Mouse (Mus musculus): ENCODE results near the gene Tmem143. TPM values are rescaled to one million over a fixed set of nuclear protein-coding genes. Genes with fewer than 3 reads are reported as not detected.
A peak's percentile ranks its signal among the peaks of the same experiment; 100 is the strongest.

Tmem143 gene
- polyA plus RNA-seq, 1 experiment from 2014 or later: 5.6 TPM

- Histone ChIP-seq H3K27me3 (ENCODE audit: control insufficient read depth, insufficient read depth, low read depth, low read length) (no peaks in the 10 kb centered on the region), H3K4me3 (ENCODE audit: low read length) (no peak overlapping the region), H3K27ac (ENCODE audit: low read length) (no peak overlapping the region), H3K36me3 (ENCODE audit: control insufficient read depth, insufficient read depth, low read length) (no peaks in the 10 kb centered on the region), H3K4me2 (ENCODE audit: low read depth, low read length) (no peak overlapping the region), H3K4me1 (replicated peaks; ENCODE audit: control insufficient read depth, insufficient read depth, low read length) (peaks cover 2% of the 10 kb centered on the region; the same call in 1 of the 2 replicates), H3K9ac (ENCODE audit: low read length) (no peak overlapping the region), H3K9me3 (ENCODE audit: control insufficient read depth, low read length) (no peaks in the 10 kb centered on the region)
- 60% methylated on average over 12 of the region's 12 CpGs for WGBS
- no peak for ATAC-seq (ENCODE audit: low read depth)
These were observed 5.8 kb downstream of the Tmem143 start for GRCm38 (mm10) chr7:45902481-45903002.

GRCm38 (mm10) chr7:45906622-45907021 is 9.9 kb downstream of the Tmem143 start:
- no peaks in the 10 kb centered on the region for H3K9me3 ChIP-seq (ENCODE audit: control insufficient read depth, low read length)
- no peak for ATAC-seq (ENCODE audit: low read depth)

GRCm38 (mm10) chr7:45908384-45908783 is 11.6 kb downstream of the Tmem143 start:
- no peak overlapping the region for H3K4me3 ChIP-seq (ENCODE audit: low read length)
- no peak overlapping the region for H3K27ac ChIP-seq (ENCODE audit: low read length)
- H3K36me3 ChIP-seq (ENCODE audit: control insufficient read depth, insufficient read depth, low read length): peaks cover 4% of the 10 kb centered on the region
- no peaks in the 10 kb centered on the region for H3K4me1 ChIP-seq (replicated peaks; ENCODE audit: control insufficient read depth, insufficient read depth, low read length)
- no peak overlapping the region for H3K4me2 ChIP-seq (ENCODE audit: low read depth, low read length)
- no peaks in the 10 kb centered on the region for H3K27me3 ChIP-seq (ENCODE audit: control insufficient read depth, insufficient read depth, low read depth, low read length)
- ATAC-seq (ENCODE audit: low read depth): no peak
- no peak overlapping the region for H3K9ac ChIP-seq (ENCODE audit: low read length)
- H3K9me3 ChIP-seq (ENCODE audit: control insufficient read depth, low read length): no peaks in the 10 kb centered on the region

More at GRCm38 (mm10) chr7:45906622-45907021, 9.9 kb downstream of the Tmem143 start:
- Histone ChIP-seq H3K4me2 (ENCODE audit: low read depth, low read length) (no peak overlapping the region), H3K36me3 (ENCODE audit: control insufficient read depth, insufficient read depth, low read length) (peaks cover 4% of the 10 kb centered on the region), H3K4me1 (replicated peaks; ENCODE audit: control insufficient read depth, insufficient read depth, low read length) (no peaks in the 10 kb centered on the region), H3K27ac (ENCODE audit: low read length) (no peak overlapping the region), H3K27me3 (ENCODE audit: control insufficient read depth, insufficient read depth, low read depth, low read length) (no peaks in the 10 kb centered on the region), H3K4me3 (ENCODE audit: low read length) (no peak overlapping the region), H3K9ac (ENCODE audit: low read length) (no peak overlapping the region)
- 83% methylated on average over 9 of the region's 9 CpGs for WGBS

- no peaks in the 10 kb centered on the region for H3K9me3 ChIP-seq (ENCODE audit: control insufficient read depth, low read length)
- no peaks in the 10 kb centered on the region for H3K27me3 ChIP-seq (ENCODE audit: control insufficient read depth, insufficient read depth, low read depth, low read length)
- H3K4me1 ChIP-seq (replicated peaks; ENCODE audit: control insufficient read depth, insufficient read depth, low read length): no peaks in the 10 kb centered on the region
- H3K27ac ChIP-seq (ENCODE audit: low read length): no peak overlapping the region
- H3K4me3 ChIP-seq (ENCODE audit: low read length): no peak overlapping the region
- no peak for ATAC-seq (ENCODE audit: low read depth)
- no peak overlapping the region for H3K4me2 ChIP-seq (ENCODE audit: low read depth, low read length)
- 90% methylated on average over 16 of the region's 16 CpGs for WGBS
- peaks cover 4% of the 10 kb centered on the region for H3K36me3 ChIP-seq (ENCODE audit: control insufficient read depth, insufficient read depth, low read length)
- H3K9ac ChIP-seq (ENCODE audit: low read length): no peak overlapping the region
These were observed 12.4 kb downstream of the Tmem143 start for GRCm38 (mm10) chr7:45909145-45909544.

DNA sequence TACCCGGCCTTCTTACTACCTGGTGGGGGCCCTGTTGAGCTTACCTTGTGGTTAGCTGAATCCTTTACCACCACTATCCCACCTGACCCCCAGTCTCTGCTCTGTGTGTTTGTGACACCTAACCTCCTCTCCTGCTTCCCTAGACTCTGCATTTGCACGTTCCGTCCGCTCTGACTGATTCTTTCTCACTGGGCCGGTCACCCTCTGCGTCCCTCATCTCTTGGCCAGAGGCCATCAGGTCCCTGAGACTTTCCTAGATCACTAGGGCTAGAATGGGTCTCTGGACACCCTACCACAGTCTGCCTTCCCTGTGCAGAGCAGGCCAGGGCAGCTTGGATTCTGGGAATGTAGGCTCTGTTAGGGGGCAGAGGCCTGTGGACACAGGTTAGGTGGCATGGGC is 17.3 kb downstream of the Tmem143 start:
- H3K9me3 ChIP-seq (ENCODE audit: control insufficient read depth, low read length): no peaks in the 10 kb centered on the region
- H3K27ac ChIP-seq (ENCODE audit: low read length): no peak overlapping the region
- WGBS: 76% methylated on average over 6 of the region's 6 CpGs
- no peak overlapping the region for H3K4me2 ChIP-seq (ENCODE audit: low read depth, low read length)
- no peaks in the 10 kb centered on the region for H3K27me3 ChIP-seq (ENCODE audit: control insufficient read depth, insufficient read depth, low read depth, low read length)
- ATAC-seq (ENCODE audit: low read depth): no peak
- H3K36me3 ChIP-seq (ENCODE audit: control insufficient read depth, insufficient read depth, low read length): peaks cover 4% of the 10 kb centered on the region
- no peak overlapping the region for H3K9ac ChIP-seq (ENCODE audit: low read length)
- H3K4me1 ChIP-seq (replicated peaks; ENCODE audit: control insufficient read depth, insufficient read depth, low read length): peaks cover 25% of the 10 kb centered on the region
- no peak overlapping the region for H3K4me3 ChIP-seq (ENCODE audit: low read length)

DNA sequence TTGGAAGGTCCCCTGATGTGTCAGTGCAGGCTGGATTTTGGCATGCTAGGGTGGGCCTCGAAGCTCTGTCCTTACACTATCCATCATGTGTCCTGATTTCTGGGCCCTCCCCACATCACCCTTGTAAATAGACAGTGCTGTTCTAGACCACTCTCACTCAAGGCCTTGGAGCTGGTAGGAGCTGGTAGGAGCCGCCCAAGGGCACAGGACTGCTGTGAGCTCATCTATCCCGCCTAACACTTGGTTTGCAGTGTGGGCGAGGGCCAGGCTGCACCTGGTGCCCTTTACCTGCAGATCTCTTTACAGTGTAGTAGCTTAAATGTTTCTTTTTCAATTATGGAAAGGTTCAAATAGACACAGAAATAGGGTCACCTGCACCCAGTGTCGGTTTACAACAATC is 18.3 kb downstream of the Tmem143 start:
- Histone ChIP-seq H3K4me2 (ENCODE audit: low read depth, low read length) (no peak overlapping the region), H3K36me3 (ENCODE audit: control insufficient read depth, insufficient read depth, low read length) (peaks cover under 1% of the 10 kb centered on the region), H3K27me3 (ENCODE audit: control insufficient read depth, insufficient read depth, low read depth, low read length) (no peaks in the 10 kb centered on the region), H3K27ac (ENCODE audit: low read length) (no peak overlapping the region), H3K9ac (ENCODE audit: low read length) (no peak overlapping the region), H3K4me3 (ENCODE audit: low read length) (no peak overlapping the region), H3K9me3 (ENCODE audit: control insufficient read depth, low read length) (no peaks in the 10 kb centered on the region), H3K4me1 (replicated peaks; ENCODE audit: control insufficient read depth, insufficient read depth, low read length) (peaks cover 32% of the 10 kb centered on the region)
- WGBS: 82% methylated on average over 5 of the region's 5 CpGs
- ATAC-seq (ENCODE audit: low read depth): no peak

DNA sequence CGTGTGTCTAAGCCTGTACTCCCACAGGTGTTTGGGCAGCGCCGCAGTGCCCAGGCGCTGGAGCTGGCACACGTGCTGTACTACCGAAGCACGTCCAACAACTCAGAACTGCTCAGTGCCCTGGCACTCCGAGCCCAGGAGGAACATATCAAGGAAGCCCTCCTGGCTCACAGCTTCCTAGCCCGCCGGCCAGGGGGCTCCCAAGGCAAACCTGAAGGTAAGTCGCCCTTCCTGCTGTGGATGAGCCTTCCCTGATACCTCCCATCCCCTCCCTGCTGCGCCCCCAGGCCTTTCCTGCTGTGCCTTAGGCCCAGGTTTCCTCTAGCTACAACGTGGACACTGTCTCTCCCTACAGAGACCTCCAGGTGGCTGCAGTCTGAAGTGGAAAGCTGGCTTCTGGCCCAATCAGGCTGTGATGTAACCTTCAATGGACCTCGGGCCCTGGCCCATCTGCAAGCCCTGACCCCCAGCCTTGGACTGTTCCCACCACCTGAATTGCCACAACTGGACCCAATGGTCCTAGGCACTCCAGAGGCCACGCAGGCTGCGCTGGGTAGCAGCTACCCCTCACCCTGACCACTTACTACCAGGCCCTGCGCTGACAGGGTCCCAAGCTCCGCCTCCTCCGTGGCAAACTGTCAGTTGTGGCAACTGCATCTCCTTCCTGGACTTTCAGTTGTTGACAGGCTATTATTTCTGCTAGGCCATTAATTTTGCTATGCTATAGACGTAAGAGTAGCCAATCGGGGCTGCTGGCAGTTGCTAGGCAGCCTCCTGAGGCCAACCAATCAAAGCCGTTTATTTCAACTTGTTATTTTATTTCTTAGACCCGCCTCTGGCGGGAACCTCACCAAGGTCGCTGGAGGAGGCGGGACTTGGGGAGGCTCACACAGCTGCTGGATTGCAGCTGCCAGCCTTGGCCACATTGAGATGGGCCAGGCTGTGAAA is 19.6 kb downstream of the Tmem143 start:
- Histone ChIP-seq H3K4me1 (replicated peaks; ENCODE audit: control insufficient read depth, insufficient read depth, low read length) (peaks cover 35% of the 10 kb centered on the region), H3K36me3 (ENCODE audit: control insufficient read depth, insufficient read depth, low read length) (no peaks in the 10 kb centered on the region; the same call in 1 of the 2 replicates), H3K9ac (ENCODE audit: low read length) (peak overlapping the region; percentile 69), H3K9me3 (ENCODE audit: control insufficient read depth, low read length) (no peaks in the 10 kb centered on the region), H3K4me2 (ENCODE audit: low read depth, low read length) (peak overlapping the region; percentile 62), H3K4me3 (ENCODE audit: low read length) (peak overlapping the region; percentile 44), H3K27ac (ENCODE audit: low read length) (peak overlapping the region; percentile 88), H3K27me3 (ENCODE audit: control insufficient read depth, insufficient read depth, low read depth, low read length) (no peaks in the 10 kb centered on the region)
- ATAC-seq (ENCODE audit: low read depth): peak; percentile 89
- WGBS: 28% methylated on average over 26 of the region's 26 CpGs

- no peaks in the 10 kb centered on the region for H3K9me3 ChIP-seq (ENCODE audit: control insufficient read depth, low read length)
- H3K4me2 ChIP-seq (ENCODE audit: low read depth, low read length): peak overlapping the region; percentile 62
- no peaks in the 10 kb centered on the region for H3K27me3 ChIP-seq (ENCODE audit: control insufficient read depth, insufficient read depth, low read depth, low read length)
- 0 out of 2 replicates have a peak, but pooled peaks have one; percentile 3 for ATAC-seq (ENCODE audit: low read depth)
- no peaks in the 10 kb centered on the region; the same call in 1 of the 2 replicates for H3K36me3 ChIP-seq (ENCODE audit: control insufficient read depth, insufficient read depth, low read length)
- H3K9ac ChIP-seq (ENCODE audit: low read length): peak overlapping the region; percentile 41
- peak overlapping the region; percentile 78 for H3K27ac ChIP-seq (ENCODE audit: low read length)
- WGBS: 22% methylated on average over 13 of the region's 13 CpGs
- H3K4me1 ChIP-seq (replicated peaks; ENCODE audit: control insufficient read depth, insufficient read depth, low read length): peaks cover 43% of the 10 kb centered on the region
- peak overlapping the region; percentile 44 for H3K4me3 ChIP-seq (ENCODE audit: low read length)
These were observed 20.4 kb downstream of the Tmem143 start for GRCm38 (mm10) chr7:45917004-45917704.

- Histone ChIP-seq H3K27ac (ENCODE audit: low read length) (peak overlapping the region; percentile 78), H3K27me3 (ENCODE audit: control insufficient read depth, insufficient read depth, low read depth, low read length) (no peaks in the 10 kb centered on the region), H3K4me2 (ENCODE audit: low read depth, low read length) (no peak overlapping the region), H3K36me3 (ENCODE audit: control insufficient read depth, insufficient read depth, low read length) (no peaks in the 10 kb centered on the region; the same call in 1 of the 2 replicates), H3K9ac (ENCODE audit: low read length) (no peak overlapping the region; the same call in 1 of the 2 replicates), H3K9me3 (ENCODE audit: control insufficient read depth, low read length) (no peaks in the 10 kb centered on the region), H3K4me1 (replicated peaks; ENCODE audit: control insufficient read depth, insufficient read depth, low read length) (peaks cover 50% of the 10 kb centered on the region), H3K4me3 (ENCODE audit: low read length) (no peak overlapping the region)
- 81% methylated on average over 15 of the region's 15 CpGs for WGBS
- ATAC-seq (ENCODE audit: low read depth): no peak
These were observed 21.2 kb downstream of the Tmem143 start for GRCm38 (mm10) chr7:45917926-45918325.

All from lung, embryonic 16.5 days (tissue).